Mouse (Mus musculus) hindbrain, embryonic 10.5 days (tissue): ENCODE results near the gene Sfi1. TPM values are rescaled to one million over a fixed set of nuclear protein-coding genes. Genes with fewer than 3 reads are reported as not detected.

Experiments
- DNase-seq: peaks from one replicate; pipeline ENCODE4 v3.0.0-alpha.2; 2017; ENCODE audit warnings: low spot score
- H3K27ac ChIP-seq: fragments of 300-500 bp; sonication (generic); 2 replicates; pipeline ENCODE4 v1.5.1; 2016; ENCODE audit warnings: mild to moderate bottlenecking, moderate library complexity
- H3K27me3 ChIP-seq: fragments of 300-500 bp; sonication (generic); 2 replicates; pipeline ENCODE4 v1.6.1; 2016; ENCODE audit warnings: mild to moderate bottlenecking; ENCODE audit not compliant: poor library complexity, insufficient read depth, severe bottlenecking
- H3K36me3 ChIP-seq: fragments of 300-500 bp; sonication (generic); 2 replicates; pipeline ENCODE4 v1.6.1; 2016; ENCODE audit warnings: mild to moderate bottlenecking, moderate library complexity
- H3K4me1 ChIP-seq: fragments of 300-500 bp; sonication (generic); replicated peaks from 2 replicates; pipeline ENCODE4 v1.6.1; 2016; ENCODE audit warnings: mild to moderate bottlenecking
- H3K4me3 ChIP-seq: fragments of 300-500 bp; sonication (generic); 2 replicates; pipeline ENCODE4 v1.5.1; 2016; ENCODE audit warnings: mild to moderate bottlenecking, moderate library complexity
- H3K9me3 ChIP-seq: fragments of 300-500 bp; sonication (generic); 2 replicates; pipeline ENCODE4 v1.6.1; 2016; ENCODE audit warnings: mild to moderate bottlenecking, moderate library complexity
- WGBS: fragments of 180-500 bp; shearing (Covaris S2); methylation state at CpG from one replicate; pipeline ENCODE4 v1.1.7; 2016; 5-methylcytosine and 5-hydroxymethylcytosine counted together
- polyA plus RNA-seq: library from polyadenylated mRNA; unstranded; fragments of >200 nt; fragmentation: Nextera tagmentation; extraction: Ambion mirVana; gene quantifications from 2 replicates; pipeline ENCODE4 v1.2.1, GENCODE M21; 2016

Sfi1 gene
- polyA plus RNA-seq, result 12.7 and 14.4 TPM in 2 replicates

DNA sequence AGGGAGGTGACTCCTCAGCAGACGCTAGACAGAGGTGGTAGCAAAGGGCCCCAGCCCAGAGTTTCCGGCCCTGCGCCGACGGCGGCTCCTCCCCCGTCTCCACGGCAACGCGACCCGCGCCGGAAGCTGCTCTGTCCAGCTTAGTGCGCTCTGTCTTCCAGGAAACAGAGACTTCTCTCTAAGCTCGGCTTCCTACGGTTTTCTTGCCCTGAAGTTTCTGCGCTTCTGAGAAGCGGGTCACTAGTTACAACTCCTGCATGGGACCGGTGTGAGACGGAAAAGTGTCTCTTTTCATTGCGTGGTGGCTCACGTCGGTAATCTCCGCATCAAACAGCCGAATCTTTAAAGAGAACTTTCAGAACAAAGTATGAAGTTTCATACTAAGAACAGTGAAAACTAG lies at the start of gene Sfi1:
Gene Sfi1, minus strand, starts transcription at position 101 of the 400 bp plus-strand sequence.
- H3K9me3 ChIP-seq, result no peaks in the 10 kb centered on the region
- no peaks in the 10 kb centered on the region for H3K4me1 ChIP-seq
- no peaks in the 10 kb centered on the region for H3K36me3 ChIP-seq
- no peak for DNase-seq
- no peak within 1 kb of the TSS for H3K27ac ChIP-seq
- no peak within 1 kb of the TSS for H3K4me3 ChIP-seq
- no peaks in the 10 kb centered on the region for H3K27me3 ChIP-seq
- WGBS, result 86% methylated on average over 25 of the region's 25 CpGs

DNA sequence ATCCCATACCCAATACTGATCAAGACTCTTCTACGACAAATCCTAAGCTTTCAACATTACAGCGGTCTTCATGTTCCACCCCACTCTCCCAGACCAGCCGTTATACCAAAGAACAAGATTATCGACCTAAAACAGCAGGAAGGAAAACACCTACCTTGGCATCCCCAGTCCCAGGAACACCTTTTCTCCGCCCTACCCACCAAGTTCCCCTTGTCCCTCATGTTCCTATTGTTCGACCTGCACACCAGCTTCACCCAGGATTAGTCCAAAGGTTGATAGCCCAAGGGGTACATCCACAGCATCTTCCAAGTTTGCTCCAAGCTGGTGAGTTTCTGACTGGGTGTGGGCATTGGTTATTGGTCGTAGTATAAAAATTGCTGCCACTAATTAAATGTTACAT lies 49.1 kb upstream of the Sfi1 start:
- no peak for DNase-seq
- Histone ChIP-seq H3K9me3 (0 out of 2 replicates have a peak, but pooled peaks cover 5% of the 10 kb centered on the region), H3K27ac (no peak overlapping the region), H3K27me3 (no peaks in the 10 kb centered on the region), H3K4me3 (no peak overlapping the region), H3K4me1 (no peaks in the 10 kb centered on the region), H3K36me3 (peaks cover 100% of the 10 kb centered on the region)
- 95% methylated on average over 7 of the region's 7 CpGs for WGBS

- no peak overlapping the region for H3K27ac ChIP-seq
- 92% methylated on average over 5 of the region's 5 CpGs for WGBS
- DNase-seq, result no peak
- H3K9me3 ChIP-seq, result no peaks in the 10 kb centered on the region
- peaks cover 98% of the 10 kb centered on the region for H3K36me3 ChIP-seq
- H3K4me3 ChIP-seq, result no peak overlapping the region
- no peaks in the 10 kb centered on the region for H3K27me3 ChIP-seq
- no peaks in the 10 kb centered on the region for H3K4me1 ChIP-seq
These were observed 42.0 kb upstream of the Sfi1 start for GRCm38 (mm10) chr11:3235277-3235676.

- H3K9me3 ChIP-seq, result no peaks in the 10 kb centered on the region
- H3K4me3 ChIP-seq, result no peak overlapping the region
- H3K4me1 ChIP-seq, result no peaks in the 10 kb centered on the region
- no peaks in the 10 kb centered on the region for H3K27me3 ChIP-seq
- no peak for DNase-seq
- peaks cover 98% of the 10 kb centered on the region for H3K36me3 ChIP-seq
- 96% methylated on average over 4 of the region's 4 CpGs for WGBS
- no peak overlapping the region for H3K27ac ChIP-seq
These were observed 40.4 kb upstream of the Sfi1 start for GRCm38 (mm10) chr11:3233704-3234103.

DNA sequence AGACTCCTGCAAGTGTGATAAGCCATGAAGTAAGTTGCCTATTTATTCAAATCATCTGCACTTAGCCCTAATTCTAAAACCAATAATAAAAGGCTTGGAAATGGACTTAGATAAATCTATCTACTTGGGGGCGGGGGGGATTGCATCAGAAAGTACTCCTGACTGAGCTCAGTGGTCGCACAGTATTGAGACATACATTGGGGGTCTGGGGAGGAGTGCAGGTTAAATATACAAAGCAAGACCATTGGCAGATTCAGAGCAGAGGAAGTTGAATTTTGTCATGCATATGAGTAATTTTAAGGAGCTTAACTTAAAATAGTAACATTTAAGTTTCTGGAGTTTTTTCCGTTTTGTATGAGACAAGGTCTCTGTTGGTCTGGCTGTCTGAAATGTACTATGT lies 39.0 kb upstream of the Sfi1 start:
- H3K36me3 ChIP-seq, result peaks cover 96% of the 10 kb centered on the region
- no peaks in the 10 kb centered on the region for H3K9me3 ChIP-seq
- 95% methylated on average over 3 of the region's 3 CpGs for WGBS
- no peak for DNase-seq
- no peaks in the 10 kb centered on the region for H3K4me1 ChIP-seq
- no peak overlapping the region for H3K4me3 ChIP-seq
- no peak overlapping the region for H3K27ac ChIP-seq
- no peaks in the 10 kb centered on the region for H3K27me3 ChIP-seq

DNA sequence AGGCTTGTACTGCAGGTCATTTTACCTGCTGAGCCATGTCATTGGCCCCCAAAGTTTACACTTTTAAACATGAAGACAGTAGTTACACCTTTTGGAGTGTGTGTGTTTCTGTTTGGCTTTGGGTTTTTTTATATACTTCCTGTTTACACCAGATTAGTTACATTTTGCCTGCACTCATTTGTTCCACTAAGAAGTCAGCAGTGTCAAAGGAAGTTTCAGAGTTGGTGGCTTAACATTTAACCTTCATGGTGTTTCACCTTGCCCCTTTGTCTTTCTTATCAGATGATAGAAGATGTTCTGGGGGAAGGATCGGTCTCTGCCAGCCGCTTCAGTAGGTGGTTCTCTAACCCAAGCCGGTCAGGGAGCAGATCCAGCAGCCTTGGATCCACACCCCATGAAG lies 33.9 kb upstream of the Sfi1 start:
- H3K4me1 ChIP-seq, result no peaks in the 10 kb centered on the region
- H3K36me3 ChIP-seq, result peaks cover 98% of the 10 kb centered on the region
- WGBS, result 98% methylated on average over 3 of the region's 3 CpGs
- H3K27me3 ChIP-seq, result no peaks in the 10 kb centered on the region
- H3K9me3 ChIP-seq, result no peaks in the 10 kb centered on the region
- no peak overlapping the region for H3K4me3 ChIP-seq
- no peak for DNase-seq
- H3K27ac ChIP-seq, result no peak overlapping the region

DNA sequence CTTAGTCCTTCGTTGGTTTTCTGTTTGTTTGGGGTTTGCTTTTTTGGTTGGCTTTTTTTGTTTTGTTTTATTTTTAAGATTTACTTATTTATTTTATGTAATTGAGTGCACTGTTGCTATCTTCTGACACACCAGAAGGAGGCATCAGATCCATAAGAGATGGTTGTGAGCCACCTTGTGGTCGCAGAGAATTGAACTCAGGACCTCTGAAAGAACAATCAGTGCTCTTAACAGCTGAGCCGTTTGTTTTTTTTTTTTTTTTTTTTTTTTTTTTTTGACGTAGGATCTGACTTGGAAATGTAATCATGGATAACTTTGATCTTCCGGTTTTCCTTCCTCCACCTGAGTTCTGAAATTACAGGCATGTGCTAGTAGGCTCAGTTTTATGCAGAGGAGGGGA lies 29.8 kb upstream of the Sfi1 start:
- Histone ChIP-seq H3K27me3 (no peaks in the 10 kb centered on the region), H3K27ac (no peak overlapping the region), H3K4me3 (no peak overlapping the region), H3K36me3 (peaks cover 97% of the 10 kb centered on the region), H3K4me1 (no peaks in the 10 kb centered on the region), H3K9me3 (no peaks in the 10 kb centered on the region)
- 87% methylated on average over 5 of the region's 5 CpGs for WGBS
- DNase-seq, result no peak

DNA sequence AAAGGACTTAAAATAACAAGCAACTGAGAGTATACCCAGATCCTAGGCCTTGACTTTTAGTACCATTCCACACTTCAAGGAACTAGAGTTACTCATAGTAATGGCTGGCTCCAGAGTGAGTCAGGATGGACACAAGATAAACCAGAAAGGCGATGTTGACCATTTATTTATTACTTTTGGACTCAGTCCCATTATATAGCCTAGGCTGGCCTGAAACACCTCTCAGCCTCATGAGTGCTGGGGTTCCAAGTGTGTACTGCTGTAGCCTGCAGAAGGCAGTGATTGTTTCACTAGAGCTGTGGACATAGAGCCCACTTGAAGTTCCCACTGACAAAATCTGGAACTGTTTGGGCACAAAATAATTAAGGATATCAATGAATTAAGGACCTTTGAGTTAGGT lies 19.3 kb upstream of the Sfi1 start:
- no peaks in the 10 kb centered on the region for H3K27me3 ChIP-seq
- H3K4me1 ChIP-seq, result no peaks in the 10 kb centered on the region
- peaks cover 97% of the 10 kb centered on the region for H3K36me3 ChIP-seq
- no peak for DNase-seq
- H3K9me3 ChIP-seq, result no peaks in the 10 kb centered on the region
- H3K4me3 ChIP-seq, result no peak overlapping the region
- 96% methylated on average over 1 of the region's 1 CpGs for WGBS
- H3K27ac ChIP-seq, result no peak overlapping the region

- Histone ChIP-seq H3K4me1 (peaks cover 9% of the 10 kb centered on the region), H3K9me3 (no peaks in the 10 kb centered on the region), H3K27me3 (no peaks in the 10 kb centered on the region), H3K27ac (no peak overlapping the region), H3K36me3 (peaks cover 76% of the 10 kb centered on the region), H3K4me3 (no peak overlapping the region)
- WGBS, result 95% methylated on average over 3 of the region's 3 CpGs
- no peak for DNase-seq
These were observed 13.5 kb upstream of the Sfi1 start for GRCm38 (mm10) chr11:3206783-3207182.

GRCm38 (mm10) chr11:3205207-3205606 lies 11.9 kb upstream of the Sfi1 start:
- Histone ChIP-seq H3K4me1 (peaks cover 9% of the 10 kb centered on the region), H3K9me3 (no peaks in the 10 kb centered on the region), H3K36me3 (peaks cover 60% of the 10 kb centered on the region), H3K27me3 (no peaks in the 10 kb centered on the region), H3K4me3 (no peak overlapping the region), H3K27ac (no peak overlapping the region)
- DNase-seq, result no peak
- 91% methylated on average over 3 of the region's 3 CpGs for WGBS

GRCm38 (mm10) chr11:3203771-3204170 lies 10.5 kb upstream of the Sfi1 start:
- DNase-seq, result no peak
- H3K27me3 ChIP-seq, result no peaks in the 10 kb centered on the region
- no peaks in the 10 kb centered on the region for H3K9me3 ChIP-seq
- H3K36me3 ChIP-seq, result peaks cover 46% of the 10 kb centered on the region
- H3K27ac ChIP-seq, result no peak overlapping the region
- 90% methylated on average over 2 of the region's 2 CpGs for WGBS
- H3K4me1 ChIP-seq, result peaks cover 9% of the 10 kb centered on the region
- H3K4me3 ChIP-seq, result peak overlapping the region; percentile 51

- H3K4me1 ChIP-seq, result peaks cover 9% of the 10 kb centered on the region
- H3K27me3 ChIP-seq, result no peaks in the 10 kb centered on the region
- H3K4me3 ChIP-seq, result peak overlapping the region; percentile 51
- H3K36me3 ChIP-seq, result peaks cover 37% of the 10 kb centered on the region
- DNase-seq, result peak; percentile 72
- H3K9me3 ChIP-seq, result no peaks in the 10 kb centered on the region
- peak overlapping the region; percentile 86 for H3K27ac ChIP-seq
- under 1% methylated on average over 57 of the region's 57 CpGs for WGBS
These were observed 9.6 kb upstream of the Sfi1 start for GRCm38 (mm10) chr11:3202781-3203441.

DNA sequence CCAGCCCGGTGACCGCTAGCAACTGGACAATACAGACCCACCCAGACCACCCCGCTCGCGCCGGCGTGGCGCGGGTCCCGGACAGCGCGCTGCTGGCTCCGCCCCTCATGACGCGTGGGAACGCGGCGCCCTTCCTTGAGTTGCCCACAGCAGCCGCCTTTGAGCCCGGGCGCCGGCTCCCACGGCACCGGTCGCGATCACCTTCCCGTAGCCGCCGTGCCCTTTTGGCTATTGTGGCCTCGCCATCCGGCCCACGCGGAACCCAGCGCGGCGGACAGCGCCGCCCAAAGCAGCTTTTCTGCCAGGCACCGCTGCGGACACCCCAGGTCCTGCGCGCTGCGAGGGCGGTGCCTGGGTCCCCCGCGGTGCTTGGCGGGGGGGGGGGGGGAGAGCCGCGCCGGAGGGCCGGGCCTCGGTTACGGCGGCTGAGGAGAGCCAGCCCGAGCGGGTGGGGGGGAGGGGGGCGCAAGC lies 9.0 kb upstream of the Sfi1 start, which contains the start of gene Eif4enif1:
Gene Eif4enif1, plus strand, starts transcription at position 162 of the 471 bp plus-strand sequence.
- Histone ChIP-seq H3K27ac (peak within 1 kb of the TSS; percentile 86), H3K4me3 (peak within 1 kb of the TSS; percentile 51), H3K36me3 (peaks cover 31% of the 10 kb centered on the region), H3K27me3 (no peaks in the 10 kb centered on the region), H3K4me1 (peaks cover 9% of the 10 kb centered on the region), H3K9me3 (no peaks in the 10 kb centered on the region)
- peak; percentile 95 for DNase-seq
- under 1% methylated on average over 46 of the region's 57 CpGs for WGBS
